Mouse (Mus musculus): ENCODE results near the gene Ulk4. TPM values are rescaled to one million over a fixed set of nuclear protein-coding genes. Genes with fewer than 3 reads are reported as not detected.

Gene Ulk4
- polyA plus RNA-seq, 1 experiment from 2014 or later = 134 TPM

- H3K9ac ChIP-seq (replicated peaks; ENCODE audit: low read depth, low read length) = peak within 1 kb of the TSS; percentile 89
- no peaks in the 10 kb centered on the region for H3K9me3 ChIP-seq (ENCODE audit: control insufficient read depth, low read depth, low read length)
- H3K36me3 ChIP-seq (ENCODE audit: control insufficient read depth, insufficient read depth, low read length) = no peaks in the 10 kb centered on the region
- H3K4me2 ChIP-seq (replicated peaks; ENCODE audit: low read depth, low read length) = peak within 1 kb of the TSS; percentile 86
- H3K27ac ChIP-seq (ENCODE audit: low read length) = 0 out of 2 replicates have a peak within 1 kb of the TSS, but pooled peaks have one; percentile 21
- H3K4me1 ChIP-seq (ENCODE audit: control insufficient read depth, insufficient read depth, low read length) = peaks cover 29% of the 10 kb centered on the region
- peak within 1 kb of the TSS; percentile 90 for H3K4me3 ChIP-seq (ENCODE audit: low read depth, low read length)
- under 1% methylated on average over 89 of the region's 116 CpGs for WGBS
- ATAC-seq (ENCODE audit: insufficient number of reproducible peaks, insufficient read depth, low FRiP score, low read depth) = peak; percentile 89
- H3K27me3 ChIP-seq (ENCODE audit: control insufficient read depth, insufficient read depth, low read length) = no peaks in the 10 kb centered on the region
Observed at GRCm38 (mm10) chr9:121297171-121298064, 20.4 kb upstream of the Ulk4 start, which contains the start of gene Trak1. Gene Trak1 (plus strand): TSS chr9:121297502.

- Histone ChIP-seq H3K9ac (replicated peaks; ENCODE audit: low read depth, low read length) (no peak overlapping the region), H3K27ac (ENCODE audit: low read length) (no peak overlapping the region), H3K4me2 (replicated peaks; ENCODE audit: low read depth, low read length) (no peak overlapping the region), H3K36me3 (ENCODE audit: control insufficient read depth, insufficient read depth, low read length) (no peaks in the 10 kb centered on the region), H3K9me3 (ENCODE audit: control insufficient read depth, low read depth, low read length) (no peaks in the 10 kb centered on the region), H3K4me3 (ENCODE audit: low read depth, low read length) (no peak overlapping the region), H3K4me1 (ENCODE audit: control insufficient read depth, insufficient read depth, low read length) (peaks cover 21% of the 10 kb centered on the region), H3K27me3 (ENCODE audit: control insufficient read depth, insufficient read depth, low read length) (no peaks in the 10 kb centered on the region)
- no peak for ATAC-seq (ENCODE audit: insufficient number of reproducible peaks, insufficient read depth, low FRiP score, low read depth)
- 70% methylated on average over 7 of the region's 7 CpGs for whole genome bisulfite sequencing
Observed at GRCm38 (mm10) chr9:121295221-121295620, 18.2 kb upstream of the Ulk4 start.

GRCm38 (mm10) chr9:121293187-121293586 is 16.2 kb upstream of the Ulk4 start:
- no peaks in the 10 kb centered on the region for H3K27me3 ChIP-seq (ENCODE audit: control insufficient read depth, insufficient read depth, low read length)
- 85% methylated on average over 7 of the region's 7 CpGs for WGBS
- H3K4me2 ChIP-seq (replicated peaks; ENCODE audit: low read depth, low read length) = no peak overlapping the region
- H3K27ac ChIP-seq (ENCODE audit: low read length) = no peak overlapping the region
- no peak overlapping the region for H3K4me3 ChIP-seq (ENCODE audit: low read depth, low read length)
- H3K4me1 ChIP-seq (ENCODE audit: control insufficient read depth, insufficient read depth, low read length) = 0 out of 2 replicates have a peak, but pooled peaks cover under 1% of the 10 kb centered on the region
- H3K9me3 ChIP-seq (ENCODE audit: control insufficient read depth, low read depth, low read length) = no peaks in the 10 kb centered on the region
- ATAC-seq (ENCODE audit: insufficient number of reproducible peaks, insufficient read depth, low FRiP score, low read depth) = no peak
- H3K9ac ChIP-seq (replicated peaks; ENCODE audit: low read depth, low read length) = no peak overlapping the region
- no peaks in the 10 kb centered on the region for H3K36me3 ChIP-seq (ENCODE audit: control insufficient read depth, insufficient read depth, low read length)

- H3K4me3 ChIP-seq (ENCODE audit: low read depth, low read length) = no peak overlapping the region
- no peaks in the 10 kb centered on the region for H3K27me3 ChIP-seq (ENCODE audit: control insufficient read depth, insufficient read depth, low read length)
- no peak for ATAC-seq (ENCODE audit: insufficient number of reproducible peaks, insufficient read depth, low FRiP score, low read depth)
- H3K4me2 ChIP-seq (replicated peaks; ENCODE audit: low read depth, low read length) = no peak overlapping the region
- no peaks in the 10 kb centered on the region for H3K4me1 ChIP-seq (ENCODE audit: control insufficient read depth, insufficient read depth, low read length)
- H3K36me3 ChIP-seq (ENCODE audit: control insufficient read depth, insufficient read depth, low read length) = no peaks in the 10 kb centered on the region
- H3K9ac ChIP-seq (replicated peaks; ENCODE audit: low read depth, low read length) = no peak overlapping the region
- 92% methylated on average over 2 of the region's 2 CpGs for WGBS
- H3K27ac ChIP-seq (ENCODE audit: low read length) = no peak overlapping the region
- H3K9me3 ChIP-seq (ENCODE audit: control insufficient read depth, low read depth, low read length) = no peaks in the 10 kb centered on the region
Observed at GRCm38 (mm10) chr9:121291275-121291674, 14.3 kb upstream of the Ulk4 start.

GRCm38 (mm10) chr9:121286325-121286901 is 9.4 kb upstream of the Ulk4 start:
- peaks cover 6% of the 10 kb centered on the region; the same call in 1 of the 2 replicates for H3K9me3 ChIP-seq (ENCODE audit: control insufficient read depth, low read depth, low read length)
- peak overlapping the region; percentile 33; the same call in 1 of the 2 replicates for H3K27ac ChIP-seq (ENCODE audit: low read length)
- ATAC-seq (ENCODE audit: insufficient number of reproducible peaks, insufficient read depth, low FRiP score, low read depth) = 0 out of 2 replicates have a peak, but pooled peaks have one; percentile 54
- H3K9ac ChIP-seq (replicated peaks; ENCODE audit: low read depth, low read length) = no peak overlapping the region
- H3K4me2 ChIP-seq (replicated peaks; ENCODE audit: low read depth, low read length) = peak overlapping the region; percentile 45
- no peaks in the 10 kb centered on the region for H3K27me3 ChIP-seq (ENCODE audit: control insufficient read depth, insufficient read depth, low read length)
- WGBS = 74% methylated on average over 3 of the region's 3 CpGs
- peak overlapping the region; percentile 41 for H3K4me3 ChIP-seq (ENCODE audit: low read depth, low read length)
- no peaks in the 10 kb centered on the region for H3K4me1 ChIP-seq (ENCODE audit: control insufficient read depth, insufficient read depth, low read length)
- no peaks in the 10 kb centered on the region for H3K36me3 ChIP-seq (ENCODE audit: control insufficient read depth, insufficient read depth, low read length)

- WGBS = 25% methylated on average over 29 of the region's 29 CpGs
- H3K27me3 ChIP-seq (ENCODE audit: control insufficient read depth, insufficient read depth, low read length) = no peaks in the 10 kb centered on the region
Observed at GRCm38 (mm10) chr9:121285341-121286324, 8.6 kb upstream of the Ulk4 start.

GRCm38 (mm10) chr9:121284422-121284821 is 7.4 kb upstream of the Ulk4 start:
- H3K27me3 ChIP-seq (ENCODE audit: control insufficient read depth, insufficient read depth, low read length) = no peaks in the 10 kb centered on the region
- ATAC-seq (ENCODE audit: insufficient number of reproducible peaks, insufficient read depth, low FRiP score, low read depth) = no peak
- no peaks in the 10 kb centered on the region for H3K4me1 ChIP-seq (ENCODE audit: control insufficient read depth, insufficient read depth, low read length)
- no peak overlapping the region for H3K9ac ChIP-seq (replicated peaks; ENCODE audit: low read depth, low read length)
- no peak overlapping the region for H3K4me3 ChIP-seq (ENCODE audit: low read depth, low read length)
- 90% methylated on average over 3 of the region's 3 CpGs for WGBS
- peaks cover 6% of the 10 kb centered on the region; the same call in 1 of the 2 replicates for H3K9me3 ChIP-seq (ENCODE audit: control insufficient read depth, low read depth, low read length)
- no peak overlapping the region for H3K27ac ChIP-seq (ENCODE audit: low read length)
- no peak overlapping the region for H3K4me2 ChIP-seq (replicated peaks; ENCODE audit: low read depth, low read length)
- H3K36me3 ChIP-seq (ENCODE audit: control insufficient read depth, insufficient read depth, low read length) = no peaks in the 10 kb centered on the region

More at GRCm38 (mm10) chr9:121285341-121286324, 8.6 kb upstream of the Ulk4 start:
- peak; percentile 69; the same call in 1 of the 2 replicates for ATAC-seq (ENCODE audit: insufficient number of reproducible peaks, insufficient read depth, low FRiP score, low read depth)
- Histone ChIP-seq H3K4me2 (replicated peaks; ENCODE audit: low read depth, low read length) (peak overlapping the region; percentile 45), H3K4me3 (ENCODE audit: low read depth, low read length) (peak overlapping the region; percentile 41), H3K9me3 (ENCODE audit: control insufficient read depth, low read depth, low read length) (peaks cover 6% of the 10 kb centered on the region; the same call in 1 of the 2 replicates), H3K27ac (ENCODE audit: low read length) (peak overlapping the region; percentile 33; the same call in 1 of the 2 replicates), H3K36me3 (ENCODE audit: control insufficient read depth, insufficient read depth, low read length) (no peaks in the 10 kb centered on the region), H3K4me1 (ENCODE audit: control insufficient read depth, insufficient read depth, low read length) (no peaks in the 10 kb centered on the region), H3K9ac (replicated peaks; ENCODE audit: low read depth, low read length) (peak overlapping the region; percentile 22; the same call in 1 of the 2 replicates)
